Mouse (Mus musculus): ENCODE results near the gene Pdp2. TPM values are rescaled to one million over a fixed set of nuclear protein-coding genes. Genes with fewer than 3 reads are reported as not detected.
"Not testable (repeated sequence)": the region's sequence is repeated elsewhere in the genome, so short reads cannot be mapped to it uniquely, and the experiment has no call there.

Gene Pdp2
- polyA plus RNA-seq, 1 experiment: 6.0 TPM

DNA sequence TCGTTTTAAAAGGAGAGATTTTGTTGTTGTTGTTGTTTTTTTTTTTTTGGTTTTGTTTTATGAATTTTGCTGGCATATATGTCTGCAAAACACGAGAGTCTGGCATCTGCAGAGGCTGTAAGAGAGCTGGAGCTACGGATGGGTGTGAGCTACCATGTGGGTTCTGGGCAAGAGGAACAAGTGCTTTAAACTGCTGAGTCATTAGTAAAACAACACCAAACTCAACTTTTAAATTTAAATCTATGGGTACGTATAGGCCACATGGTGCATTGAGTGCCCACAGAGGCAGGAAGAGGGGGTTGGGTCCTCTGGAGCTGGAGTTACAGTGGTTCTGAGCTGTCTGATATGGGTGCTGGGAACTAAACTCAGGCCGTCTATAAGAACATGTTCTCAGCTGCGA lies 46.8 kb downstream of the Pdp2 start:
- Histone ChIP-seq H3K4me1 (replicated peaks; ENCODE audit: control insufficient read depth, insufficient read depth, low read length) (peaks cover 16% of the 10 kb centered on the region), H3K27me3 (ENCODE audit: control insufficient read depth, insufficient read depth, low read length) (no peaks in the 10 kb centered on the region), H3K4me3 (ENCODE audit: control insufficient read depth, insufficient read depth, low read length) (no peak overlapping the region), H3K27ac (ENCODE audit: control insufficient read depth, insufficient read depth, low read length) (no peak overlapping the region), H3K36me3 (ENCODE audit: control insufficient read depth, insufficient read depth, low read length) (peaks cover 6% of the 10 kb centered on the region; the same call in 1 of the 2 replicates)
- WGBS: 88% methylated on average over 6 of the region's 6 CpGs
- no peak for TF ChIP-seq CTCF (IDR thresholded peaks at IDR 0.05; ENCODE audit: borderline replicate concordance, control insufficient read depth, extremely low read depth, insufficient read depth, low read length, poor library complexity)
- no peak for TF ChIP-seq POLR2A (IDR thresholded peaks at IDR 0.05; ENCODE audit: control insufficient read depth, extremely low read depth, insufficient read depth, low read length, poor library complexity)
- no peak for DNase-seq

DNA sequence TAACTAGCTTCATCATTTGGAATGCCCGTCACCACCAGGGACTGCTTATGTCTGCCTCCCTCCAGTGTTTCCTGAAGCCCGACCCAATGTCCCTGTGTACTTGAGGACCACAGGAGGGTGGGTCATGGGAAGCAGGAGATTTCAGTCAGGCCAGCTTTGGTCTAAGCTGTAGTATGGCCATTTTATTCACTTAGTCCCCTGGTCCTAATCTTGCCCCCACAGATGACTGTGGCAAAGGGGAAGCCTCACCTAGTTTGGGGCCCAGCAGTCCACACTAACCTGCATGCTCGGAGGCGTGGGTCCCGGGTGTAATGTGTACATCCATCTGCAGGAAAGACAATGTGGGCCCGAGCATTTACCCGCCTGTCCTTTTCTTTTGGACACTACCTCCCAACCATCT lies 49.0 kb downstream of the Pdp2 start:
- WGBS: 92% methylated on average over 7 of the region's 7 CpGs
- Histone ChIP-seq H3K4me3 (ENCODE audit: control insufficient read depth, insufficient read depth, low read length) (no peak overlapping the region), H3K27ac (ENCODE audit: control insufficient read depth, insufficient read depth, low read length) (no peak overlapping the region), H3K27me3 (ENCODE audit: control insufficient read depth, insufficient read depth, low read length) (no peaks in the 10 kb centered on the region), H3K4me1 (replicated peaks; ENCODE audit: control insufficient read depth, insufficient read depth, low read length) (peaks cover 16% of the 10 kb centered on the region), H3K36me3 (ENCODE audit: control insufficient read depth, insufficient read depth, low read length) (peaks cover 6% of the 10 kb centered on the region; the same call in 1 of the 2 replicates)
- TF ChIP-seq POLR2A (IDR thresholded peaks at IDR 0.05; ENCODE audit: control insufficient read depth, extremely low read depth, insufficient read depth, low read length, poor library complexity) (no peak), CTCF (IDR thresholded peaks at IDR 0.05; ENCODE audit: borderline replicate concordance, control insufficient read depth, extremely low read depth, insufficient read depth, low read length, poor library complexity) (no peak)
- no peak for DNase-seq

DNA sequence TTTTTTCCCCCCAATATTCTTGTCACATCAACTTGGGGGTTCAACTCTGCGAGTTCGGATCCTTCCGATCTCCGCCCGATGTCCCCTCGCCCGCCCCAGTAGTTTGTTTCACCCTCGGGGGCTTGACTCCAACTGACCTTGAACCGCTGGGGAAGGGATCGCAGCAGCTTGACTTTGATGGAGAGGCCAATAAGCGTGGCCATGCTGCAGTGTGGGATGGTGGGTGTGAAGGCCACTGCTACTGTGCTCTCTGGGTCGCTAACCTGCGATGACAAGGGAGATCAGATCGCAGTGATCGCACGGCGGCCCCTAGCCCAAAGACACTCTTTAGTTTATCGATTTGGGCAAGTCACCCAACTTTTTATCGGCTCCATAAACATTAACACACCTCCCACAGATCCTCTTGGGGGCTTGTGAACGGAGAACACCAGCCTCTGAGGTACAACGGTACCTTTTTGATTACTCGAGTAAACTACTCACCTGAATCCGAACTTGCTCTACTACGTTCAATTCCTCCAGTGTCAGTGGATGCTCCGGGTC lies 49.6 kb downstream of the Pdp2 start:
- DNase-seq: no peak
- Histone ChIP-seq H3K27ac (ENCODE audit: control insufficient read depth, insufficient read depth, low read length) (no peak overlapping the region), H3K27me3 (ENCODE audit: control insufficient read depth, insufficient read depth, low read length) (no peaks in the 10 kb centered on the region), H3K4me3 (ENCODE audit: control insufficient read depth, insufficient read depth, low read length) (peak overlapping the region; percentile 94), H3K36me3 (ENCODE audit: control insufficient read depth, insufficient read depth, low read length) (peaks cover 6% of the 10 kb centered on the region; the same call in 1 of the 2 replicates), H3K4me1 (replicated peaks; ENCODE audit: control insufficient read depth, insufficient read depth, low read length) (peaks cover 16% of the 10 kb centered on the region)
- 22% methylated on average over 25 of the region's 25 CpGs for WGBS
- TF ChIP-seq POLR2A (IDR thresholded peaks at IDR 0.05; ENCODE audit: control insufficient read depth, extremely low read depth, insufficient read depth, low read length, poor library complexity): no peak
- no peak for TF ChIP-seq CTCF (IDR thresholded peaks at IDR 0.05; ENCODE audit: borderline replicate concordance, control insufficient read depth, extremely low read depth, insufficient read depth, low read length, poor library complexity)

DNA sequence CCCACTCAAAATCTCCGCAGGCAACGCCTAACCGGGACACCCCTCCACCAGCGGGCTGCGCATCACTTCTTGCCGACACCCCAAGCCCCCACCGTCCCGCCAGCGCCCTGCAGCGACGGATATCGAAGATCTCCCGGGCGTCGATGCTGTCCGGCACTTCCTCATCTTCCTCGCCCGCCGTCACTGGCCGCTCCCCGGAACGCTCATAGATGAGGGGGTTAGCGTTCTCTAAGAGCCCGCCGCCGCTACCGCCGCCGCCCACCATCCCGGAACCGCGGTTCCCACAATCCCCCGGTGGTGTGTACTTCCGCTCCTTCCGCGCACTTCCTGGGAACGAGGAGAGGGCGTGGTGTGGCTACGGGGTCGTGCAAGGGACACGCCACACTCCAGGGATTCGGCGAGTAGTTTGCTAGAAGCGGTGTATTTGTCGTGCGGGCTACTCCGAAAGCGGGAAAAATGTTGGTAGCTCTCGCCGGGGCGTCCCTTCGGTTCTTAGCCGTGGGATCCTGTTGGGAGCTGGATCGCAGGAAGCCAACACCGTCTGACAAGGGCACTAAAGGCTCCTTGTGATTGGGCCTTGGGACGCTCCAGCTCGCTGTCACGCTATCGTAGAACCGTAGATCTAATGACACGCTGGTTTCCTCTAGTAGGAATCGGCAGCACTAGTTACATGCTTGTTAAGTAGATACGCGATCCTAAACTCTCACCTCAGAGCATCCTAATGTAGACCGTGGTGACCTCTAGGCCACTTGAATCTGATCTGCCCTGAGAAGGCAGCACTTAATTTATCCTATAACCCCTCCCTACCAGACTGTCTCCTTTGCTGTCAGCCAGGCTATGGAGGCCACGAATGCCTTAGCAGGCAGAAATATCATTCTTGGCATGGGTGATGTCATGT lies 50.4 kb downstream of the Pdp2 start, which contains the start of gene Ciao2b:
Ciao2b (minus strand) TSS at position 540 of the 898 bp plus-strand sequence.
- peaks cover 16% of the 10 kb centered on the region for H3K4me1 ChIP-seq (replicated peaks; ENCODE audit: control insufficient read depth, insufficient read depth, low read length)
- TF ChIP-seq POLR2A (IDR thresholded peaks at IDR 0.05; ENCODE audit: control insufficient read depth, extremely low read depth, insufficient read depth, low read length, poor library complexity) (peak; percentile 80), CTCF (IDR thresholded peaks at IDR 0.05; ENCODE audit: borderline replicate concordance, control insufficient read depth, extremely low read depth, insufficient read depth, low read length, poor library complexity) (no peak)
- under 1% methylated on average over 66 of the region's 66 CpGs for WGBS
- peak within 1 kb of the TSS; percentile 94 for H3K4me3 ChIP-seq (ENCODE audit: control insufficient read depth, insufficient read depth, low read length)
- DNase-seq: peak; percentile 90
- H3K27me3 ChIP-seq (ENCODE audit: control insufficient read depth, insufficient read depth, low read length): no peaks in the 10 kb centered on the region
- peaks cover 6% of the 10 kb centered on the region; the same call in 1 of the 2 replicates for H3K36me3 ChIP-seq (ENCODE audit: control insufficient read depth, insufficient read depth, low read length)
- H3K27ac ChIP-seq (ENCODE audit: control insufficient read depth, insufficient read depth, low read length): no peak within 1 kb of the TSS

DNA sequence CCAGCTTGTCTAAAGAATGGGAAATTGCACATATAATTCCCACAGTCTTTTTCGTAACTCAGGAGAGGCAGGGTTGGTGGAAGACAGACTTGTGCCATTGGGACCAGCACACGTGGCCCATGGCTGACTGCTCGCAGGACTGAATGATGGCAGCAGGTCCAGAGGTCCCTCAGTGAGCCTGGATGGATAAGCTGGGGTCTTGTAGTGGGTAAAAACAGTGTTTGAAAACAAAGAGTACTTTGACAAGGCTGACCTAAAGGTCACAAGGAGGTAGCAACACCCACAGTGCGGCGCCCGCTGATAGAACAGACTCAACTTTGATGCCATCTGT lies 51.0 kb downstream of the Pdp2 start:
- WGBS: 81% methylated on average over 6 of the region's 6 CpGs
- peaks cover 6% of the 10 kb centered on the region; the same call in 1 of the 2 replicates for H3K36me3 ChIP-seq (ENCODE audit: control insufficient read depth, insufficient read depth, low read length)
- H3K27me3 ChIP-seq (ENCODE audit: control insufficient read depth, insufficient read depth, low read length): no peaks in the 10 kb centered on the region
- H3K4me3 ChIP-seq (ENCODE audit: control insufficient read depth, insufficient read depth, low read length): no peak overlapping the region
- H3K4me1 ChIP-seq (replicated peaks; ENCODE audit: control insufficient read depth, insufficient read depth, low read length): peaks cover 16% of the 10 kb centered on the region
- H3K27ac ChIP-seq (ENCODE audit: control insufficient read depth, insufficient read depth, low read length): no peak overlapping the region
- TF ChIP-seq CTCF (IDR thresholded peaks at IDR 0.05; ENCODE audit: borderline replicate concordance, control insufficient read depth, extremely low read depth, insufficient read depth, low read length, poor library complexity) (no peak), POLR2A (IDR thresholded peaks at IDR 0.05; ENCODE audit: control insufficient read depth, extremely low read depth, insufficient read depth, low read length, poor library complexity) (no peak)
- DNase-seq: no peak

DNA sequence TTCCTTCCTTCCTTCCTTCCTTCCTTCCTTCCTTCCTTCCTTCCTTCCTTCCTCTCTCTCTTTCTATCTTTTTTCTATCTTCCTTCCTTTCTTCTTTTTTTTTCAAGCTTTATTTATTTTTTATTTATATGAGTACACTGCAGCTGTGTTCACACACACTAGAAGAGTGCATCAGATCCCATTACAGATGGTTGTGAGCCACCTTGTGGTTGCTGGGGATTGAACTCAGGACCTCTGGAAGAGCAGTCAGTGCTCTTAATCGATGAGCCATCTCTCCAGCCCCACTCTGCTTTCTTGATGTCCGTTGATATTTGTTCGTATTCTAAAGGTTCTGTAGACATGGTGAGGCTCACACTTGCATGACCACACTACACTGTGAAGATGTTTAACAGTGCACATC lies 52.9 kb downstream of the Pdp2 start:
- H3K4me1 ChIP-seq (replicated peaks; ENCODE audit: control insufficient read depth, insufficient read depth, low read length): peaks cover 16% of the 10 kb centered on the region
- H3K36me3 ChIP-seq (ENCODE audit: control insufficient read depth, insufficient read depth, low read length); H3K27ac ChIP-seq (ENCODE audit: control insufficient read depth, insufficient read depth, low read length); H3K4me3 ChIP-seq (ENCODE audit: control insufficient read depth, insufficient read depth, low read length); H3K27me3 ChIP-seq (ENCODE audit: control insufficient read depth, insufficient read depth, low read length); DNase-seq: not testable (repeated sequence)
- WGBS: 75% methylated on average over 3 of the region's 3 CpGs

Other genes starting within 250 kb of the Pdp2 start
- gene Cmtm4, start 195.6 kb upstream of the Pdp2 start, polyA plus RNA-seq (2012; rRNA removed): 7.8 and 8.4 TPM in 2 replicates
- 15.6 and 16.1 TPM in 2 replicates for gene Dync1li2, start 148.4 kb upstream of the Pdp2 start, polyA plus RNA-seq (2012; rRNA removed)
- gene Terb1, start 81.5 kb upstream of the Pdp2 start, polyA plus RNA-seq (2012; rRNA removed): 0.03 and 0.08 TPM in 2 replicates
- gene Nae1, start 56.8 kb upstream of the Pdp2 start, polyA plus RNA-seq (2012; rRNA removed): 8.9 and 14.3 TPM in 2 replicates
- 2.4 and 2.8 TPM in 2 replicates for gene Car7, start 56.8 kb upstream of the Pdp2 start, polyA plus RNA-seq (2012; rRNA removed)
- 0.20 and 1.5 TPM in 2 replicates for gene Cdh16, start 32.9 kb downstream of the Pdp2 start, polyA plus RNA-seq (2012; rRNA removed)
- 25.2 and 36.1 TPM in 2 replicates for gene Rrad, start 39.9 kb downstream of the Pdp2 start, polyA plus RNA-seq (2012; rRNA removed)
- 72.0 and 76.9 TPM in 2 replicates for gene Ciao2b, start 50.5 kb downstream of the Pdp2 start, polyA plus RNA-seq (2012; rRNA removed)
- gene Ces2a, start 142.6 kb downstream of the Pdp2 start, polyA plus RNA-seq (2012; rRNA removed): 0.87 and 1.0 TPM in 2 replicates
- 0.20 and 0.32 TPM in 2 replicates for gene Ces2b, start 240.1 kb downstream of the Pdp2 start, polyA plus RNA-seq (2012; rRNA removed)

All from thymus, adult 2 months (tissue).